Mouse (Mus musculus) ES-Bruce4 (cell line): Measurements from ENCODE around the gene E2f1.

ENCODE experiments used
- CTCF ChIP-seq: IDR thresholded peaks from one replicate; pipeline ENCODE4 v1.8.1; 2011; ENCODE audit warnings: low read depth, low read length
- EP300 ChIP-seq: IDR thresholded peaks from 2 replicates; pipeline ENCODE4 v1.6.1; 2011; ENCODE audit warnings: low read depth, low read length; ENCODE audit not compliant: insufficient read depth
- POLR2A ChIP-seq: IDR thresholded peaks from one replicate; pipeline ENCODE4 v1.8.1; 2011; ENCODE audit warnings: low read length; ENCODE audit not compliant: insufficient read depth

- TF ChIP-seq CTCF (no peak), EP300 (no peak), POLR2A (no peak)
Observed at GRCm38 (mm10) chr2:154546711-154547110, 23.0 kb downstream of the E2f1 start, which contains the start of gene 1700003F12Rik.
